Mouse (Mus musculus) B cell, adult 2 months (primary cell): Measurements from ENCODE around the gene Tenm4.

ENCODE experiments used
- DNase-seq, 2 experiments: peaks; one replicate each; pipeline ENCODE4 v3.0.0; 2022

Gene Tenm4

GRCm38 (mm10) chr7:96484006-96484581, 313.0 kb downstream of the Tenm4 start:
- DNase-seq: no peak

- no peak for DNase-seq
Observed at GRCm38 (mm10) chr7:96489348-96490076, 318.5 kb downstream of the Tenm4 start.

- no peak for DNase-seq
Observed at GRCm38 (mm10) chr7:96491896-96492295, 320.9 kb downstream of the Tenm4 start.

- DNase-seq: no peak
Observed at GRCm38 (mm10) chr7:96492696-96493095, 321.6 kb downstream of the Tenm4 start.

GRCm38 (mm10) chr7:96494057-96494456, 323.0 kb downstream of the Tenm4 start:
- no peak for DNase-seq

GRCm38 (mm10) chr7:96500108-96500507, 329.1 kb downstream of the Tenm4 start:
- no peak for DNase-seq

GRCm38 (mm10) chr7:96500797-96501196, 329.8 kb downstream of the Tenm4 start:
- DNase-seq: no peak

- DNase-seq: no peak
Observed at GRCm38 (mm10) chr7:96502321-96502973, 331.4 kb downstream of the Tenm4 start.

- DNase-seq: no peak
Observed at GRCm38 (mm10) chr7:96505538-96505937, 334.5 kb downstream of the Tenm4 start.

- no peak for DNase-seq
Observed at GRCm38 (mm10) chr7:96507046-96507445, 336.0 kb downstream of the Tenm4 start.

- no peak for DNase-seq
Observed at GRCm38 (mm10) chr7:96510396-96510795, 339.4 kb downstream of the Tenm4 start.

GRCm38 (mm10) chr7:96511018-96511609, 340.1 kb downstream of the Tenm4 start:
- DNase-seq: no peak

- DNase-seq: no peak
Observed at GRCm38 (mm10) chr7:96511953-96512511, 341.0 kb downstream of the Tenm4 start.

GRCm38 (mm10) chr7:96519216-96519615, 348.2 kb downstream of the Tenm4 start:
- peak; percentile 38 to 40 for DNase-seq

GRCm38 (mm10) chr7:96521956-96522355, 350.9 kb downstream of the Tenm4 start:
- DNase-seq: no peak

- no peak for DNase-seq
Observed at GRCm38 (mm10) chr7:96523673-96524072, 352.6 kb downstream of the Tenm4 start.

- DNase-seq: no peak
Observed at GRCm38 (mm10) chr7:96524486-96525205, 353.6 kb downstream of the Tenm4 start.

GRCm38 (mm10) chr7:96525344-96525743, 354.3 kb downstream of the Tenm4 start:
- DNase-seq: no peak

GRCm38 (mm10) chr7:96530571-96531426, 359.8 kb downstream of the Tenm4 start:
- no peak for DNase-seq

- no peak for DNase-seq
Observed at GRCm38 (mm10) chr7:96531954-96532737, 361.1 kb downstream of the Tenm4 start.
